Mouse (Mus musculus): ENCODE results near the gene Kcnb1.
A peak's percentile ranks its signal among the peaks of the same experiment; 100 is the strongest.

Kcnb1 gene

DNA sequence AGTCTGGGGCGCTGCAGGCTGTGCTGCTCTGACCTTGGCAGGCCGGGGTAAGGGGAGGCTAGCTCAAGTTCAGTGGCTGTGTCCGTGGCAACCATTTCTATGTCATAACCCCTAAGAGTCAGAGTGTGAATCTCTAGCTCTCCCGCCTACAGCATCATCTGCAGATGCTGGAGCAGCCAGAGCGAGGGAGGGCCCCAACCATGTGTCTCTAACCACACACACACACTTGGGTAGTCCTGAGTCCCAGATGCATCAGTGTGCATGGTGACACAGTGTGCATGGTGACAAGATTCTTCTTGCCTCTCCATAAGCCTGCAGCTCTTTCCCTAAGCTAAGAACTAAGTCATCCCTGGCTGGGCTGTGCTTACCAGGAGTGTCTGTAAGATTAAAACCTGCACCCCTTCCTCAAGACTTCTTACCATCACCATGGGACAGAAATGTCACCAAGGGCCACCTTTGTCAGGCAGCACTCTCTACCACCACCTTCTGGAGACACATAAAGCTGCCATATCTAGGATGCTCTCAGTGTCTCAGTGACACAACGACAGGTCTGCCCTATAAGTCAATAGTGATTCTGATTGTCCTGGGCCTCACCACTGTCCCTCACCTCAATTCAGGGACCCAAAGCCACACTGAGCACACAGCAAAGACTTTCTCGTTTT, 13.7 kb upstream of the Kcnb1 start:
- DNase-seq, result peak; percentile 54

DNA sequence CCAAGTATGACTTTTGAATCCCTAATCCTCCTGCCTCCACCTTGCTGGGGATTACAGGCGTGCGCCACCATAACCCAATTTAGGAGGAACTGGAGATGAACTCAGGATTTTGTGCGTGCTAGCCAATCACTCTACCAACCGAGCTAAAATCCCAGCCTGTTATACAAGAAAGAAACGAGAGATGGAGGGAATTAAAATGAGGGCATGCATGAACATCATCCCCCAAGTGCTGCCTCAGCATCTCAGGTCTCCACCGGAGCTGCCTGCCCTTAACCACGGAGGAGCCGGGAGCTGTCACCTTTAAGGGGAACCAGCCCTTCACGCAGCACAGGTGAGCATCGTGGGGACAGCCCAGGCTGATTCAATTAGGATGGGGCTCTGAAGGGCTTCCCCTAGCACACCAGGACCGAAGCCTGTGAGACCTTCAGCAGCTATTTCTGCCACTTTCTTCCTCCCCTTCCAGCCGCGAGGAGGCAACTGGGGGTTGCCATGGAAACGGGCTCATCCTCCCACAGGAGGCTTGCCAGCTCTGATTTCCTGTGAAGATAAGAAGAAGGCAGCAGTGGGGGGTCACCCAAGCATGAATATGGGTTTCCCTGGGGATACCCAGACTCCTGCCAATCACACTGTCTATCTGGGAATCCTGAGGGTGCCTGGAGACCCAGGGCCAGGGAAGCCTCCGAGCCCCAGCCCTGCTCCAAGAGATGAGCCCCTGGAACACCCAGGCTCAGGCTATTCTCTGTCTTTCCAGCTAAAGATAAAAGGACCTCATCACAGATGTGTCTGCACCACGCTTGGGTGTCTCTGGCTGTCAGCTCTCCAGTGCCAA, 11.7 kb upstream of the Kcnb1 start:
- peak; percentile 94 for DNase-seq

DNA sequence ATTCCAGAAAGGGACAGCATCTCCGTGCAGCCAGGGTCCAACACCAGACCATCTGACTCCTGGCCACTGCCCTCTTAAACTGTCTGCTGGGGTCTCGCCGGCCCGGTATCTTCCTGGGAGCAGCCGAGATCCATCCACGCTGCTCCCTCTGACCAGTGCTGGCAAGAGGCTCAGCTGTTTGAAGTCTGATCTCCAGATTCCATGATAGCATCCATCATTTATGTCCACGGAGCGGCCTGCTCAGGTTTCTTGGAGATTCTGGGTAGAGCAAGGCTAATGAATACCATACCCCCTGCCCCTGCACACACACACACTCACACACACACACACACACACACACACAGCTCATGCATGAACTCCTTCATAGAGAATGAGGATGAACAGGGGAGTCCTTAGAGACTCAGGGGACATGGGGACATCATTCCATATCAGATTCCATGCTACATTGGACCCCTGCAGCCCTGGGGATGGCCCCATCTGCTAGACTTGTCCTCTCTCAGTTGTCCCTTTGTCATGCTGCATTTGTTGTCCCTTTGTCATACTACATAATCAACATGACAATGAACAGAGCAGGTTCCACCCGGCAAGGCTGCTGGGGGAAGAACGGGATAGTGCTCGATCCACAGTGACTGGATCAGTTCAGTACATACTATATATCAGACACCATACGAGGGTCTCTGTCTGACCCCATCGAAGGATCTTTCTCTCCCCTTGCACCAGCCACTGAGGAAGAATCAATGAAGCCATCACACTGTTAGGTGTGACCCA, 8.9 kb upstream of the Kcnb1 start:
- DNase-seq, result no peak

DNA sequence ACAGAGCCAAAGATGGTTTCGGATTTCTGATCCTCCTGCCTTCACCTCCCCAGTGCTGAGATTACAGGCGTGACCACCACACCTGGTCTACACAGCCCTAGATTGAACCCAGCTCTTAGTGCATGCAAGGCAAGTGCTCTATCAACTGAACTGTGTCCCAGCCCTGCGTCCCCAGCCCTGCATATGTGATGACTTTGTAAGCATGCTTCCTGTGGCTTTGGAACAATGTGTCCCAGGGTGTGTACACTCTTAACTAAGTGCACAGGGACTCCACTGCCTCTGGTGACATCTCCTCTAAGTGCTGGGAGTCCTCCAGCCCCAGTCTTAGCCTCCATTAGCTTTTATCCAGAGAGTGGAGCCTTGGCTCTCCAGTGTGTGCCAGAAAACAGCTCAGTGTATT, 3.4 kb upstream of the Kcnb1 start:
- no peak for DNase-seq

DNA sequence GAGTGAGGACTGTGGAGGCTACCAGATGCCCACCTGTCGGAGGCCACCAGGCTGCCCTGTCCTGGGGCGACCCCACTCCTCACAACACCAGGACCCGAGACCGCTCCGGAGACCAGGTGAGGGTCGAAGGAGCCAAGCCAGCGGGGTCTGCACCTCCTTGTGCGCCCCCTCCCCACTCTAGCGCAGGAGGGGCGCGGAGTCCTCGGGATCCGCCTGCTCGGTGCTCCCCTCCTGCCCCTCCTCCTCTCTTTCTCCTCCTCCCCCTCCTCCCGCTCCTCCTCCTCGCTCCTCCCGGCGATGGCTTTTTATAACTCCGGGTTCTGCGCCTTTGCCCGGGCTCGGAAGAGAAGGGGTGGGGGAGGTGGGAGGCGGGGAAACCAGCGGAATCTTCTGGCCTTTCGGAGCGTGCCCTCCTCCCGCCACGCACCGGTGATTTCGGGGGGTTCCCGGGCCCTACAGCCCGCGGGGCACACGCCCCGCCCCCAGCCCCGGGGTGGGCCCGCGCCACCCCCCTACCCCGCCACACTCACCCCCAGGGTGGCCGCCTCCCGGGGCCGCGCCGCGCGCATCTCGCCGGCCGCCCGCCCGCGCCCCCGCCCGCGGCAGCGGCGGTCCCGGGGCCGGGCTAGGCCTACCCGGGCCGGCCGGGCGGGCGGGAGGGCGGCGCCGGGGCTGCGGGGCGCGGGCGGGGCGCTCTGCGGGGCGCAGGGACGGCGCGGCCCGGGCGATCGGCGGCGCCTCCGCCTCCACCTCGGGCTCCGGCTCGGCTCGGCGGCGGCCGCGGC, 472 bp downstream of the Kcnb1 start:
- no peak for DNase-seq

DNA sequence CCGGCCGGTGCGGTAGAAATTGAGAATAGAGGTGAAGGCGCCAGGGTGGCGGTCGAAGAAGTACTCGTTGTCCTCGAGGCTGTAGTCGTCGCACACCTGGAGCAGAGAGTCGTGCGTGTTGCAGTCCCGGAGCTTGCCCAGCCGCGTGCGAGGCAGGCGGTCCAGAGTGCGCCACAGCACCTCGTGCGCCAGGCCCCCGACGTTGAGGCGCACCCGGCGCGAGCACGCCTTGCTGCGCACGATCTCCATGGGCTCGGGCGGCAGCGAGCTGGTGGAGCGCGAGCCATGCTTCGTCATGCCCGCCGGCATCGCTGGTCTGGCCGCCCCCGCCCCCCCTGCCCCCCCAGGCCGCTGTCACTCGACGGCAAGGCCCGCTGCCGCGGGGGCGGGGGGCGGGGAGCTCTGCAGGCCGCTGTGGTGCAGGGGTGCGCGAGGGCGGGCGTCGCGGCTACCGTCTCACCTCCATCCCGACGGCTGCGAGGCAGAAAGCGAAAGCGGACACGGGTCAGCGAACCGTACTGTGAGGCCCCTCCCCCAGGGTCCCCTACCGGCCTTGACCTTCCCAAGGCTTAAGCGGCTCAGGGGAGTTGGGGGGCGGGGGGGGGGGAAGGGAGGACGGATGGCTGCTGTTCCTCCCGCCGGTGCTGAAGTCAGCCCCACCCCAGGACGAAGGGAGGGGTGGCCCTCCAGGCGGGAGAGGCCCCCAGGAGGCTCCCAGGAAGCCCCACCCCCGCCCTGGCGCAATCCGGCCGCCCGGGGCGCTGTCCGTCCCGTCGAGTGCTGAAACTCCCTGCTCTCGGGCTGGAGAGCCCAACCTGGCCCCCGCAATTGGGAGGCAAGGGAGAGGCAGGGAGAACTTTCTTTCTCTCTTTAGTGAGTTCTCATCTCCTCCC, 1.4 kb downstream of the Kcnb1 start:
- DNase-seq, result no peak

DNA sequence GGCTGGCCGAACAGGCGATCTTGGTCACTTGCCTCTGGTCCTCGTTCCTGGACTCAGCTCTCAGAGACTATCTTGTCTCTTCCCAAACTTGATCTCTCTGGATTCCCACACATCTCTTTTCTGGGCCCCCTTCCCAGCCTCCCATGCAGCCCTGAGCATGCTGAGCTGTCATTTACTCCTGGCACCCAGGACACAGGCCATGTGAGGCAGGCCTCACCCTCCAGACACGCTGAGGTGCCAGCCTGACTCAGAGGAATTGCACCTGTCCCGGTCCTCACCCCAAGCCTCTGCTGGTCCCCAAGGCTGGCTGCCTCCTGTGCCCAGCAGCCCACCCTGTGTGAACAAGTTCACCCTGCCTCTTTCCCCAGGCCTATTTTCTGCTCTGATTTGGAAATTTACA, 2.8 kb downstream of the Kcnb1 start:
- no peak for DNase-seq

DNA sequence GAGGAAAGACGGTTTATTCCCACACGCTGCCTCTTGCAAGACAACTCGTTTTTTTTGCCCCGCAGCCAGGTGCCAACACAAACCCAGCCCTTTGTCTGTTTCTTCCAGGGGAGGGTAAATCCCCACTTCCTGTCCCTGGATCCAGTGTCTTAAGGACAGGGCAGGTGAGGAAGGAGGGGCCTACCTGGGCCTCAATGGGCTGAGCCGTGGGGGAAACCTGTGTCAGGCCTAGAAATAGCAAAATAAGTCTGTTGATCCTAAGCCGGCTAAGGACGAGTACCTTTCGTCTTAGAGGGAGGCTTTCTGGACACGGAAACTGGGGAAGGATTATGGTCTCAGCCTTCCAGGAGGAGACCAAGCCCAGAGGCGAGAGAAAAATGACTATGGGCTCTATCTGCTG, 3.4 kb downstream of the Kcnb1 start:
- no peak for DNase-seq

DNA sequence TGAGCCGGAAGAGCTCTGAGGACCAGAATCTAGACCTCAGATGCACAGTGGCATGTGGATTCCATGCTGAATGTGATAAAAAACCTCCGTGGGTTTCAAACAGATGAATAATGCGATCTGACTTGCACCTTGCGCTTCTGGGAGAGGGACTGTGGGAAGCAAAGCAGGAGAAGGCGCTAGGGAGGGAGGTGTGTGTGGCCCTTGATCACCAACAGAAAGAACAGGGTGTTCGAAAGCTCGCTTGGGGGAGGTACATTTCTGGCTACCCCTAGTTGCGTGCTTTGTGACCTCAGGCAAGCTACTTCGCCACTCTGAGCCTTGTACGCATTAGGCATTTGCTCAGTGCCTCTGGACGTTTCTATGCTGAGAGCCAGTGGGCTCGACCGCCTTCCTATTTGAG, 4.0 kb downstream of the Kcnb1 start:
- peak; percentile 57 for DNase-seq

DNA sequence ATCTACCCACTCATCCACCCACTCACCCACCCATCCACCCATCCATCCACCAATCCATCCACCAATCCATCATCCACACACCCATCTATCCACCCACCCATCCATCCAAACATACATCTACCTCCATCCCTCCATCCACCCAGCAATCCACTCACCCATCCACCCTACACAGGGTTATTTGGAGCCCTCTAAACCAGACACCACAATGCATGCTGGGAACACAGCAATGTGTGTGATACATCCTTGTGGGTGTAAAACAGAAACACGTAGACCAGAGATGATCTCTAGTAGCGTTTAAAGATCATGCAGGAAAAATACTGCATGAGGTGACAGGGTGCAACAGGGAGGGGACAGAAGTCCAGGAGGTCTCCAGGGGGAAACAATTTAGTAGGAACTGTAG, 4.5 kb downstream of the Kcnb1 start:
- DNase-seq, result peak; percentile 69

DNA sequence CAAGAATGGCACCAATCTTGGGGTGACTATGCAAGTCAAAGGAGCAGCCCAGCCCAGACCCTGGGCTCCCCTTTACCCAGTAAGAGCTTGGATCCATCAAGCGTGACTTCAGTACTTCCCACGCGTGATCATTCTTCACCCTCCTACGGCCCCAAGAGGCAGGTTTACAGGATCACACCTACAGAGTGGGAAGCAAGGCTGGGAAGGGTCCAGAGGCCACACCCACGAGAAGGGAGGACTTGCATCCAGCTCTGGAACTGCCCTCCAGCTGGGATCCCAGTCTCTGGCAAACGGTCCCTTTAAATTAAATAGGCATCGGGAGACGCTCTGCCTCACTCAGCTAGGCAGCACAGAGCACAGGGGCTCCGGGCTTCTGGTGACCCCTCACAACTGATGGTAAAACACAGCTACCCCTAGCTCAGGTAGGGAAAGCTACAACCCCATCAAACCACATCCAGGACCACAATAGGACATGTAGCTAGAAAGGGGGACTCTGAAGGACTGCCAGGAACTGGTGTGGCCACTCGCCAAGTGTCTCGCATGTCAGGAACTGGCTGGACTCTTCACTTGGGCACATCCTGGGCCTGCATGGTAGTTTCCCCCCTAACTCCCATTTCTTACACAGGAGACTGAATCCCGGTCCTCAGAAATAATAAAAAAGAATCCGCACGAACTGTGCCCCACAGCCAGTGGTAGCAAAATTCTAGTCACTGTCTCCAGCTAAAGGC, 8.1 kb downstream of the Kcnb1 start:
- peak; percentile 53 for DNase-seq

DNA sequence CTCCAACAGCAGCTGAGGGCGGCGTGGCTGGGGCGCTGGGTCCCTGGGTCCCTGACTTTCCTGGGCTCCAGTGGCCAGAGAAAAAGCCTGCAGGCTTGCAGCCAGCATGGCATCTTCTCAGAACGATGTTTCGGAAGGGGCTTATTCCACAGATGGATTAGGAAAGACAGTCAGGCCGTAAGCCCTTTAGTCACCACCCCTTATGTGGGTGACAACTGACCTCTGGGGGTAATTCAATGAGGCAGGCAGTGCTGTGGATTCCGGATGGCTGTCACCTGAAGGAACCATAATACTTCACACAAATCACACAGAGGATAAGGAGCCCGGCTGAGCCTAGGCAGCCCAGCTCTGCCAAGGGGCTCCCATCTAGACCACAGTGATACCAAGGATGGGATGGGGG, 8.9 kb downstream of the Kcnb1 start:
- DNase-seq, result no peak

DNA sequence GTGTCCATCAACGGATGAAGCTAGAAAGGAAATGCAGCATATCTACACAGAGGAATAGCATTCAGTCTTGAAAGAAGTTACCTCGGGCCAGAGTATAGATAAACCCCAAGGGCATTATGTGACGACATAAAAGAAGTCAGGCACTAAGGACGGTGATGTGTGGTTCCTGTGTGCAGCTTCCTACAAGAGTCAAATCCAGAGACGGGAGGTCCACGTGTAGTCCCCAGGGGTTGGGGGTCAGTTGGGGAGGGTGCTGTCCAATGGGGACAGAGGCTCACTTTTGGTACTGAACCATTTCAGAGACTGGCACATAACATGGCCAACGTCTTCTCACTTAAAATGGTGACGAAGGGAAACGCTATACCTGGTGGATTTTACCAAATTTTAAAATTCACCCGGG, 10.7 kb downstream of the Kcnb1 start:
- no peak for DNase-seq

DNA sequence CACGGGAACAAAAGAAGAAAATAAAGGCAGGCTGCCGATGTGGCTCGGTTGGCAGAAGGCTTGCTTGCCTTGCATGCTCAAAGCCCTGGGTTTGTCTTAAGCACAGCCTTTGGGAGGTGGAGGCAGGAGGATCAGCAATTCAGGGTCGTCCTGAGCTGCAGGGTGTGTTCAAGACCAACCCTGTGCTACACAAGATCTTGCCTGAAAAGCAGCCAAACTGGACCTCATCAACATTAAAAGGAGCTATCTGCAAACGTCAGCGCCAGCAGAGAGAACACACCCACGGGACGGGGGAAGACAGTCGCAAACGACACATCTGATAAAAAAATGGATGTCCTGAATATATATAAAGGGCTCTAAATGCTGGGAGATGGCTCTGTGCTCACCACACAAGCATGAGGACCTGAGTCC, 12.7 kb downstream of the Kcnb1 start:
- peak; percentile 79 for DNase-seq

DNA sequence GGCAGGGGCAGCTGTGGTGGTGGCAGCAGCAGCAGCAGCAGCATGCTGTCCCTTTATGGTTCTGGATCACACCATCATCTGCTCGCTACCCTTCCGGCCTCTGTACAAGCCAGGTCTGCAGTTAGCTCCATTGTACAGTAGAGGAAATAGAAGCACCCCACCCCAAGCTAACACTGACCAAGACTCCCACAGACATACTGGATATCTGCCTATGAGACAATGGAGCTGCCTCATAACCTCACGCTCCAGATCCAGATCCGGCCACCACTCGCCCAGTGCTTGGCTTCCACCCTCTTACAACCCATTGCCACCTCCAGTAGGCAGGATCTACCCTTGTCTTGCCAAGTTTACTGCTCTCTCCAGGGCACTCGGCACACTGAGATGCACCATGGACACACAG, 14.7 kb downstream of the Kcnb1 start:
- no peak for DNase-seq

DNA sequence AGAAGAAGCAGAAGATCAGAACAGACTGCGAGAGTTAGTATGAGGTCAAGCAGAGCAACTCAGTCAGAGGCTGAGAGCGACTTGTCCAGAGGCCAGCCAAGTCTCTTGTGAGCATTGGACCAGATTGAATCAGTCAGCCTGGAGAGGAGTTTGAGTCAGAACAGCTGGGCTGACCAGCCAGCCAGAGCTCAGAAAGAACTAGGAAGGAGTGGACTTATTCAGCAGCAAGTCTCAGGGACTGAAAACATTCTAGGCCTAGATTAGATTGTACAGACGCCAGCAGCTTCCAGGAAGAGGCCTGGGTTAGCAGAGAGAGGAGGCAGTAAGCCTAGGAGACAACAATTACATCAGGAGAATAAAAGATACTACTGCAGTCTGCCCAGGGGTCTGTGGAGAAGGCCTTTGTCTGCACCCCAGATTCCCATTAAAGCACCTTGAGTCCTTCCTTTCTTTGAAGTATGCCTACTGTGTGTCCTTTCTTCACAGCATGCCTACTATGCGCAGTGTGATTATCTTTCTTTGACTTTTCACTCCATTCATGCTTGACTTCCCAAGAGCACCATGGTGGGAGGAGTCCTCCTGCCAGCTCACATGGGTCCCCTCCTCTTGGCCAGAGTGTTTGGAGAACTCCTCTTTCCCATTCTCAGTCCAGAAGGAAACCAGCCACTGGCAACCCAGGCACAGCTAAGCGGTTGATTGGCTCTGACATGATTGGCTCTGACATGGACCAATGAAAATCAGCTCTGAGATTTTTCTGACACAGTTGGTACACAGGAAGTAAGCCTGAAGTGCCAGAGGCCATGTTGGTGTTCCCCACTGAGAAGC, 16.7 kb downstream of the Kcnb1 start:
- DNase-seq, result no peak

DNA sequence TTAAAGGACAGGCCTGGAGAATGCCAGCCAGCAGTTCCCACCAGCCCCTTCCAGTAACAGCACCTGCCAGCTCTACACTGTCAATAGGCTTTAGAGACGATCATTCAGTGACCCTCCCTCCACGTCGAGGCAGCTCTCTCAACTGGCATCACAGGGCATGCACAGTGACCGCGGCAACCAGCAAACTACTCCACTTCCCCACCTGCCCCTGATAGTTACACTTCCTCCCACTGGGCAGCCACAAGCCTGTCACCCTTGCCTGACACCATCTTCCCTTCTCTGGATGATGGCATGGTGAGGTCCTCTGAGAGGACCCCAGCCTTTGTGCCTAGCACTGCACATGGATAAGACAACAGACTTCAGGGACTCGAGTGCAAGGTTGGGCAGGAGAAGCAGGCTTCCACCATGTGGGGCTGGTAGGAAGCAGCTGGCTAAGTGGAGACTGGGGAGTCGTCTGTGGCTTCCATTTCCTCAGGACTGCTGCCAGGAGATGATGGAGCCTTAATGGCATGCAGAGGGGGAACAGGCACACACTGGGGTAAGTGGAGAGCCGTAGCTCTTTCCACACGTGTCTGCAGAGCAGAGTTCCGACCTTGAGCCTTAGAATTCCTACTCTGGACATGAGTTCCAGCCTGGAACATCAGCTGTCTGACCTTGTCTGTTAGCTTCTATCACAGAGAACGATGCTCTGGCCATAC, 22.3 kb downstream of the Kcnb1 start:
- no peak for DNase-seq

DNA sequence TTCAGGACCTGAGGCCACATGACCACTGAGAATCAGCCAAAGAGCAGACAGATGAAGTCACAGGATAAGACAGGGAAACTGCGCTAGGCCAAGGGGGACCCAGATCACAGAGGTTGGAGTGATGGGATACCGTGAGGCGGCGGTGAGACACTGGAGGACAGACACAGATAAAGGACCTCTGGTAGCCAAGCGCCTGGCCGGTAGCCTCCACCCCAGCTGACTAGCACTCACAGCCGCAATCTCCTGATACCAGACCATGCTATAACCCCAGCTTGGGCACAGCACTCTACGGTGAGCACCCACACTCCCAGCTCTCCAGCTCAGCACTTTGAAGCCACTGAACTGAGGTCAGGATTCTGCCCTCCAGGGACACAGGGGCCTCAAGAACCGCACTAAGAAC, 26.4 kb downstream of the Kcnb1 start:
- no peak for DNase-seq

DNA sequence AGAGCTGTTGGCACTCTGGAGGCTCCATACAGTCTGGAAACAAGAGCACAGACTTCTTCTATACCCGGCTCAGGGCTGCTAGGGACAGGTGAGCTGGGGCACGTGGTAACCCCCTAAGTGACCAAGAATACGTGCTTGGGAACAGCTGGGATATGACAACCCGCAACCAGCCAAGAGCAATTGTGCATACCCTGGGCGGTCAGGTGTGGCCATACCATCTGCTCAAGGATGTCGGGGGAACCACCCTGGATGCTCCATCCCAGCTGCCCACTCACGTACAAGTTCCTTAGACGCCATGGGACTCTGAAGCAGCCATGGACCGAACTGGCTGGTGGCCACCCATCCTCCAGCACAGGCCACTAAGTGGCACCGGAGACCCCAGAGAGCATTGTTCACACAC, 26.8 kb downstream of the Kcnb1 start:
- no peak for DNase-seq

Measured in right cerebral cortex, adult 18-20 months (tissue).